ENCODE assay signal across 8 mouse cellular contexts in the genomic region with DNA sequence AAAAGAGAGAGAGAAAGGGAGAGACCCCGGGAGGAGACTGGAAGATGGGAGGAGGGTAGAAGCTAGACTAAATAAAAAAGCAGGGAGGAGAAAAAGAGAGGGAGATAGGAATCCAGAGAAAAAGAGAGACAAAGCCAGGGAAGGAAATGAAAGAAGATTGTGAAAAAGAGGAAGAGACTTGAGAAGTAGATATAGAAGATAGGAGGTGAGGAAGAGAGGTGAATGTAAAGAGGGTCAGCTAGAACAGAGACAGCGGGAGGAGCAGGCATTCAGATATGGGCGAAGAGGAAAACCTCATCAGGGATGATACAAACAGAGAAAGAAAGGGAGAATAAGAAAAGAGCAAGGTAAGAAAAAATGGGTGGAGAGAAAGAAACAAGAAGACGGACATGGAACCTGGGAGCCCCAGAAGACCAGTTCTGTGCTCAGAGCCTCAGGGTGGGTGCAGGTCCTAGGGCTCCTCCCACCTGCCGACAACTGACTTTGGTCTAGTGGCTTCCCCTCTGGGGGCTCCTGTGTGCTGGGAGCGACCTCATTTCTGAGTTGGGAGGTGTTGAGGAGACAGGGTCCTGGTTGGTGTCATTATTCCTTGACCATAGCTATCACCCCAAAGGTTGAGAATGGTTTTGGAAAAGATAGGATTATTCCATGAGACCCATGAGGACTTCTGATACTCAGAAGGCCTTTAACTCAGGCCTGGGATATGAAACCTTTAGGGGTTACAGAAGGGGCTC. TPM values are rescaled to one million over a fixed set of nuclear protein-coding genes. Genes with fewer than 3 reads are reported as not detected.
DNase-seq lines count a peak whose midpoint lies in the region; ATAC-seq and TF ChIP-seq lines count a peak whose summit lies in the region.

No protein-coding gene starts in this region.

- H3K36me3 ChIP-seq in heart, postnatal 0 days (replicated peaks; ENCODE audit: control insufficient read depth, insufficient read depth, low read length): peaks cover 3% of the 10 kb centered on the region; the same call in 1 of the 2 replicates
- H3K36me3 ChIP-seq in liver, embryonic 16.5 days (ENCODE audit: control insufficient read depth, insufficient read depth): no peaks in the 10 kb centered on the region

- peak; percentile 18 for DNase-seq in left cerebral cortex, postnatal 4 days
- DNase-seq in left cerebral cortex, postnatal 14 days (ENCODE audit: low spot score in 2 of 2): no peak
- peak; percentile 67 for DNase-seq in cerebellum, adult 9-11 months
- DNase-seq in heart, postnatal 0 days (ENCODE audit: low spot score): no peak
- DNase-seq in gastrocnemius, adult 8-10 months (ENCODE audit: low spot score in 2 of 2): no peak
- no peak for DNase-seq in adrenal gland, postnatal 25 days
- no peak for DNase-seq in spleen, postnatal 36 days (ENCODE audit: low spot score in 2 of 2)

- TF ChIP-seq EP300 in heart, postnatal 0 days (IDR thresholded peaks at IDR 0.05; ENCODE audit: low read depth): no peak

- H3K27ac ChIP-seq in heart, postnatal 0 days (ENCODE audit: low read depth): peak overlapping the region; percentile 99
- no peak overlapping the region for H3K27ac ChIP-seq in liver, embryonic 16.5 days (ENCODE audit: low read length)

- peaks cover 22% of the 10 kb centered on the region; the same call in 1 of the 2 replicates for H3K4me1 ChIP-seq in heart, postnatal 0 days (ENCODE audit: control insufficient read depth, insufficient read depth)
- no peaks in the 10 kb centered on the region; the same call in 1 of the 2 replicates for H3K4me1 ChIP-seq in liver, embryonic 16.5 days (ENCODE audit: control insufficient read depth, low read depth, low read length)

- no peaks in the 10 kb centered on the region for H3K9me3 ChIP-seq in heart, postnatal 0 days (replicated peaks; ENCODE audit: control insufficient read depth, low read length)
- H3K9me3 ChIP-seq in liver, embryonic 16.5 days (replicated peaks; ENCODE audit: control insufficient read depth, low read length): no peaks in the 10 kb centered on the region

- peak overlapping the region; percentile 93 for H3K4me2 ChIP-seq in heart, postnatal 0 days (ENCODE audit: low read depth, low read length)
- peak overlapping the region; percentile 50 for H3K4me2 ChIP-seq in liver, embryonic 16.5 days (ENCODE audit: low read depth, low read length)

- peak overlapping the region; percentile 98 for H3K4me3 ChIP-seq in heart, postnatal 0 days (ENCODE audit: low read depth, low read length)
- H3K4me3 ChIP-seq in liver, embryonic 16.5 days (ENCODE audit: low read depth, low read length): peak overlapping the region; percentile 61

- no peak for TF ChIP-seq CTCF in heart, postnatal 0 days (IDR thresholded peaks at IDR 0.05; ENCODE audit: low read depth)

- 4% methylated on average over 6 of the region's 6 CpGs for WGBS in heart, postnatal 0 days
- 12% methylated on average over 6 of the region's 6 CpGs for WGBS in liver, embryonic 16.5 days (ENCODE audit: insufficient replicate concordance)

- no peak for ATAC-seq in heart, postnatal 0 days (ENCODE audit: insufficient read depth, low read depth)
- no peak for ATAC-seq in liver, embryonic 16.5 days (ENCODE audit: low read depth)

- no peaks in the 10 kb centered on the region for H3K27me3 ChIP-seq in heart, postnatal 0 days (ENCODE audit: control insufficient read depth, insufficient read depth, low read length)
- peaks cover 21% of the 10 kb centered on the region for H3K27me3 ChIP-seq in liver, embryonic 16.5 days (ENCODE audit: control insufficient read depth, insufficient read depth, low read depth, low read length)

- intact Hi-C loops in left cerebral cortex, postnatal 4 days (cut with DNase I): no loop called here
- intact Hi-C loops in left cerebral cortex, postnatal 14 days (cut with DNase I): loop anchor here (5.0 to 10.0 kb wide), 2 partner anchors 207 to 454 kb away; a partner anchor contains a TSS

- peak overlapping the region; percentile 91 for H3K9ac ChIP-seq in heart, postnatal 0 days (replicated peaks; ENCODE audit: low read depth, low read length)
- no peak overlapping the region; the same call in 1 of the 2 replicates for H3K9ac ChIP-seq in liver, embryonic 16.5 days (ENCODE audit: low read depth, low read length)

RNA-seq across cellular contexts. Expression of a gene that starts 2.3 kb away (rescaled TPM):
- total RNA-seq in left cerebral cortex, postnatal 4 days (2021): 10 to 100 TPM; 87.5 to 99.7 TPM
- 10 to 100 TPM; 76.9 to 80.9 TPM for total RNA-seq in left cerebral cortex, postnatal 14 days (2021)
- total RNA-seq in heart, postnatal 0 days (2014; rRNA removed; ENCODE audit: low replicate concordance): 1.6 and 23.6 TPM in 2 replicates
- polyA plus RNA-seq in heart, postnatal 0 days (2015; fragmentation: Nextera tagmentation; extraction: Ambion mirVana): 7.9 and 9.2 TPM in 2 replicates
- 4.0 and 4.7 TPM in 2 replicates for polyA plus RNA-seq in liver, embryonic 16.5 days (2015; fragmentation: Nextera tagmentation; extraction: Ambion mirVana)
- total RNA-seq in gastrocnemius, adult 8-10 months (2022): 1 to 10 TPM; 4.5 to 5.4 (median 4.5) TPM
- 82.8 and 108 TPM in 2 replicates for total RNA-seq in adrenal gland, postnatal 25 days (2021)

RNA-seq across cellular contexts. Expression of a gene that starts 25.8 kb away (rescaled TPM):
- under 1 TPM in 1 of 2 experiments, not detected in 1; 0.20 TPM for total RNA-seq in left cerebral cortex, postnatal 4 days (2021)
- total RNA-seq in left cerebral cortex, postnatal 14 days (2021): under 1 TPM; 0.26 to 0.32 TPM
- 2.9 and 4.0 TPM in 2 replicates for total RNA-seq in heart, postnatal 0 days (2014; rRNA removed; ENCODE audit: low replicate concordance)
- polyA plus RNA-seq in heart, postnatal 0 days (2015; fragmentation: Nextera tagmentation; extraction: Ambion mirVana): 1.00 and 1.1 TPM in 2 replicates
- polyA plus RNA-seq in liver, embryonic 16.5 days (2015; fragmentation: Nextera tagmentation; extraction: Ambion mirVana): 0.05 and 0.07 TPM in 2 replicates
- total RNA-seq in gastrocnemius, adult 8-10 months (2022): under 1 TPM in 3 of 4 experiments, not detected in 1; 0.12 to 0.18 (median 0.13) TPM
- not detected in 2 replicates for total RNA-seq in adrenal gland, postnatal 25 days (2021)

RNA-seq across cellular contexts. Expression of a gene that starts 54.5 kb away (rescaled TPM):
- under 1 TPM; 0.26 to 0.28 TPM for total RNA-seq in left cerebral cortex, postnatal 4 days (2021)
- not detected for total RNA-seq in left cerebral cortex, postnatal 14 days (2021)
- not detected in 2 replicates for total RNA-seq in heart, postnatal 0 days (2014; rRNA removed; ENCODE audit: low replicate concordance)
- 0.40 and 0.53 TPM in 2 replicates for polyA plus RNA-seq in heart, postnatal 0 days (2015; fragmentation: Nextera tagmentation; extraction: Ambion mirVana)
- 6.9 and 8.5 TPM in 2 replicates for polyA plus RNA-seq in liver, embryonic 16.5 days (2015; fragmentation: Nextera tagmentation; extraction: Ambion mirVana)
- total RNA-seq in gastrocnemius, adult 8-10 months (2022): not detected
- 0.24 TPM in 1 of 2 replicates, not detected in the other for total RNA-seq in adrenal gland, postnatal 25 days (2021)

RNA-seq across cellular contexts. Expression of a gene that starts 58.4 kb away (rescaled TPM):
- total RNA-seq in left cerebral cortex, postnatal 4 days (2021): under 1 TPM in 1 of 2 experiments, not detected in 1; 0.40 TPM
- not detected for total RNA-seq in left cerebral cortex, postnatal 14 days (2021)
- 1.3 TPM in 1 of 2 replicates, not detected in the other for total RNA-seq in heart, postnatal 0 days (2014; rRNA removed; ENCODE audit: low replicate concordance)
- polyA plus RNA-seq in heart, postnatal 0 days (2015; fragmentation: Nextera tagmentation; extraction: Ambion mirVana): 0.19 and 0.33 TPM in 2 replicates
- polyA plus RNA-seq in liver, embryonic 16.5 days (2015; fragmentation: Nextera tagmentation; extraction: Ambion mirVana): 3.8 and 5.6 TPM in 2 replicates
- not detected for total RNA-seq in gastrocnemius, adult 8-10 months (2022)
- total RNA-seq in adrenal gland, postnatal 25 days (2021): not detected in 2 replicates

RNA-seq across cellular contexts. Expression of a gene that starts 58.4 kb away (rescaled TPM):
- not detected for total RNA-seq in left cerebral cortex, postnatal 4 days (2021)
- not detected for total RNA-seq in left cerebral cortex, postnatal 14 days (2021)
- total RNA-seq in heart, postnatal 0 days (2014; rRNA removed; ENCODE audit: low replicate concordance): not detected in 2 replicates
- not detected in 2 replicates for polyA plus RNA-seq in heart, postnatal 0 days (2015; fragmentation: Nextera tagmentation; extraction: Ambion mirVana)
- not detected in 2 replicates for polyA plus RNA-seq in liver, embryonic 16.5 days (2015; fragmentation: Nextera tagmentation; extraction: Ambion mirVana)
- not detected for total RNA-seq in gastrocnemius, adult 8-10 months (2022)
- not detected in 2 replicates for total RNA-seq in adrenal gland, postnatal 25 days (2021)

Comparison
In these comparisons a context has a peak if more than half of its experiments do, and no peak if none do; other contexts are left out.
1. DNase-seq: peak in left cerebral cortex, postnatal 4 days (single experiment) and cerebellum, adult 9-11 months (single experiment); none in left cerebral cortex, postnatal 14 days (0 of 2), heart, postnatal 0 days (single experiment), gastrocnemius, adult 8-10 months (0 of 2), adrenal gland, postnatal 25 days (single experiment) and spleen, postnatal 36 days (0 of 2).